Mouse (Mus musculus) embryo, embryonic 10.5 days (tissue): ENCODE measurements at regions not wholly inside any gene's neighbourhood (a gene's known extent, or its start where the extent isn't known, plus 50 kb on each side); places are given as distances from the start of the nearest gene placed in this dataset.

Source experiments
- DNase-seq: peaks from one replicate; pipeline ENCODE4 v3.0.0-alpha.2; 2015; ENCODE audit warnings: low spot score

DNA sequence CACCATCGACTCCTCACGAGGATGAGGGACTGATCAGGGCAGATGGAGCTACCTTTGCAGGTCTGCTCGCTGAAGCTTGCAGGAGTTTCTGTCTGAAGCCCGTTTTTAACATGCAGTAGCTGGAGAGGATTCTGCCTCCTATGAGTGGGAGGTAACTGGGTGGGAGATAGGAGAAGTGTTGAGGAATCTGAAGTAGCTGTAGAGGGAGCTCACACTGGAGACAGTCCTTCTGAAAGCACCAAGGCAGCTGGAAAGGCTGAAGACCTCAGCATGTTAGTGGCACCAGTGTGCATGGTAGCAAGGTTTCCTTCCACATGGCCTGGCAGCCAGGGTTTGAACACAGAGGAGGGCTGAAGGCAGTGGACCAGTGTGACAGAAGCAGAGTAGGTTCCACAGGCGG, 254.5 kb downstream of the Drd1 start:
- no peak for DNase-seq

GRCm38 (mm10) chr13:53788809-53789208, 266.7 kb downstream of the Drd1 start:
- no peak for DNase-seq

- DNase-seq, result peak; percentile 94
These were observed 272.0 kb downstream of the Drd1 start for GRCm38 (mm10) chr13:53783492-53783891.

DNA sequence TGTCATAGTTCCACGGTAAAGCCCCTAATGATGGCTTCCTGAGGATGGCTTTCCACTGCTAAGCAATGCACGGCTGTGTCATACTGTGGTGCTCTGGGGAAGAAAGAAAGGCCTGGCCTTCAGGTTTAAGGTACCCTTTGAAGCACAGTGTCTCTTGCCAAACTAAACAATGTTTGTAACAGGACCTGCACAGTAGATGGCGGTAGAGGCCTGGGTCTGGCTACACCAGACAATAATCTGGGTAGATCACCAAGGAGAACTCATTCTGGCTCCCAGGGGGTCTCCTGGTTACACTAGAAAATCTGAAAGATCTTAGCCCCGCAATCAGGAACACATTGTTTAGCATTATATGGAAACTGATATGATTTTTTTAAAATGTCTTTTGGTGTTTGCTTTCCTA, 276.4 kb downstream of the Drd1 start:
- peak; percentile 71 for DNase-seq

GRCm38 (mm10) chr13:53776421-53776820, 279.1 kb downstream of the Drd1 start:
- no peak for DNase-seq

GRCm38 (mm10) chr13:53775687-53776086, 279.8 kb downstream of the Drd1 start:
- DNase-seq, result peak; percentile 87

DNA sequence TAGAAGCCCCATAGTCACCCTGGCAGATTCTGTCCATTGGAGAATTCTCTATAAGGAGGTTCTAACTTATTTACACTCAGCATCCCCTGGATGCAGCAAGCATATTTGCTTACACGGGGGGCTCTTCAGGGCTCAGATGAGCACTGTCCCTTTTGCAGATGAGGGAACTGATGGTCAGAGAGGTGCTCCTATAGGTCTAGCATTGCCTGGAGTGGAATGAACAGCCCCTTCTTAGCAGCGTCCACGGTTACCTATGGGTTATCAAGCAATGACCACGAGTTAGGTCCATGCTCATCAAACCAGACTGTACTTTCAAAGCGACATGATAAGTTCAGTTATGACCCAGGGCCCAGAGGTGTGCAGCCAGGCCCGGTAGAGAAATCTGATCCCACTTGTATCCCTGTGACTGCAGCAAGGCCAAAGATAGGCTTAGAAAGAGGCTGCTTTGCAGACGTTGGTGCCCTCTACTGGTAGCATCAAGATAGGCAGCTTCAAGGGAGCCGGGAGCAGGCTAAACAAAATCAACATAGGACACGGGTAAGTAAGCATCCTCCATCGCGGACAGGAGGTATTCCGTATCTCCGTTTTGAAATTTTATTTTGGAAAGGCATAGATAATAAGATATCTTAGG, 290.8 kb downstream of the Drd1 start:
- peak; percentile 87 for DNase-seq

DNA sequence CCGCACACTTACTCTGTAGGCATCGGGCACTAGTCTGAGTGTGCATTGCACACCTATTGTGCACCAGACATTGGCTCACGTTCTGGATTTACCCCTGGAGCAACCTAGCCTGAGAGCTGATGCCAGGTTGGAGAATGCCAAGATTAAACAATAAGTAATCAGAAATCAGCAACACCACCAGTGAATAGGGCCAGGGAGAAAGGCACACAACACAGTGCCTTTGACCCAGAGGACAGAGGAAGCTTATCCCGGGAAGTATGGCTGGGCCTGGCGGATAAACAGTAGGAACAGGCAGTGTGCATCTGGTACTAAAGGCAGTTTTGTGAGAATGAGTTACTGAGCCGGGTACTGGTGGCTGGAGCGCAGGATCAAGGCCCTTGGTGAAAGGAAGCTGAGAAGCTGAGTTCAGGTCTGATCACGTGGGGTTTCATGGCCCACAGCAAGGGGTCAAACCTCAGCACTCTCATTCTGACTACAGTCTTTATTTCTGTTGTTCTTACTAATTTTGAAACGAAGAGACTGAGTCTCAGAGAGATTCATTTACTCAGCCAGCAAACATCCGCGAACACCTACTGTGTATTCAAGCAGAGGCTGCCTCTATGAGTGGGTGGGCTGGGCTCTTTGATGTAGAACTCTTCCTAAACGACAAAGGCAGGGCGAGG, 284.8 kb upstream of the Msx2 start:
- no peak for DNase-seq

- DNase-seq, result peak; percentile 30
These were observed 284.2 kb upstream of the Msx2 start for GRCm38 (mm10) chr13:53756970-53757530.

- DNase-seq, result peak; percentile 47
These were observed 282.3 kb upstream of the Msx2 start for GRCm38 (mm10) chr13:53755046-53755615.

DNA sequence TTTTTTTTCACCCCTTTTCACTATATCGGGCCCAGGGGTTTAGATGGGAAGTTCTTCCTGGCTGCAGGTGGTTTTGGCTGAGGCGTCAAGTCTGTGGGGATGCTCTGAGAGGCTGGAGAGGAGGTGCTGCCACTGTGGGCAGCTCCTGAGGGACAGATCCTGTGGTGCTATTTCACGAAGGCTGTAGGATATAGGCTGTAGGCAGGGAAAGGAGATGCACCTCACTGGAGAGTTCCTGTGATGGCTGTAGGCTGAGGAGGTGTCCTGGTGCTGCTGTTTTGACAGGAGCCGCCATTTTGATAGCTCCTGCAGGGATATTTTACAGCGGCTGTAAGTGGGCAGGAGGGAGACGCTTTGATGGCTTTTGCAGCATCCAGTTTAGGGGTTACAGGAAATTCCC, 280.2 kb upstream of the Msx2 start:
- DNase-seq, result no peak

- no peak for DNase-seq
These were observed 268.1 kb upstream of the Msx2 start for GRCm38 (mm10) chr13:53740981-53741380.

DNA sequence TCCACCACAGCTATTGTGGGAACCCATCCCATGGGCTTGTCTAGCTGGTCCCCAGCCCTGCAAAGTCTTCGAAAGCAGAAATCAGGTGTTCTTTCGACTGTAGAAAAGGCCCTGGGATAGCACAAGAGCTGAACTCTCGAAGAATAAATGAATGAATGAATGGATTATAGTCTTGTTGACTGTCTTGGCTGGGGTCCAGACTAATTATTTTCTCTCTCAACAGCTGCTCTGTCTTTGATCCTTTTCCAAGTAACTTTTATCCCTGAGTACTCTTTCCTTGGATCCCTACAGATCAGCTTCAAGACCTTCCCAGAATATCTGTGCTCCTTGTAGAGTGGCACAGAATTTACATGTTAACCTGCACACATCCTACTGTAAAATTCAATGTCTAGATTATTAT, 266.3 kb upstream of the Msx2 start:
- no peak for DNase-seq

- DNase-seq, result no peak
These were observed 262.1 kb upstream of the Msx2 start for GRCm38 (mm10) chr13:53734944-53735343.

GRCm38 (mm10) chr13:53730259-53730902, 257.5 kb upstream of the Msx2 start:
- DNase-seq, result peak; percentile 52

DNA sequence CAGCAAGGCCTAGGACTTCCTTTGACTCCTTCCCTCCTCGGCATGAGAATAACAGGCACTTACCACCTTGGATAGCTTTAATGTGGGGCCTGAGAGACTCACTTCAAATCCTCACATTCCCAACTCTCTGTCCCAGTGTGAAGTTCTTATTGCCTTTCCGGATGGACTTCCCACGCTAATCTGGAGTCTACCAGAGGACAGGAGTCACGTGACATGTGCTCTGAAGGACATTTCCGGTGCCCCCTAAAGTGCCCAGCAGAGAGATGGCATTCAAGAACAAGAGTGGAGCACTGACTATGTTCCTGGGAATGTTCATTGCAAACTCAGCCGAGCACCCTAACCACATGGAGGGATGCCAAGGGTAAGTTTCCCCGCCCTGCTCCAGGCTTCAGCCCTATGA, 257.0 kb upstream of the Msx2 start:
- no peak for DNase-seq

- no peak for DNase-seq
These were observed 253.2 kb upstream of the Msx2 start for GRCm38 (mm10) chr13:53726031-53726430.

- DNase-seq, result no peak
These were observed 250.0 kb upstream of the Msx2 start for GRCm38 (mm10) chr13:53722881-53723280.

DNA sequence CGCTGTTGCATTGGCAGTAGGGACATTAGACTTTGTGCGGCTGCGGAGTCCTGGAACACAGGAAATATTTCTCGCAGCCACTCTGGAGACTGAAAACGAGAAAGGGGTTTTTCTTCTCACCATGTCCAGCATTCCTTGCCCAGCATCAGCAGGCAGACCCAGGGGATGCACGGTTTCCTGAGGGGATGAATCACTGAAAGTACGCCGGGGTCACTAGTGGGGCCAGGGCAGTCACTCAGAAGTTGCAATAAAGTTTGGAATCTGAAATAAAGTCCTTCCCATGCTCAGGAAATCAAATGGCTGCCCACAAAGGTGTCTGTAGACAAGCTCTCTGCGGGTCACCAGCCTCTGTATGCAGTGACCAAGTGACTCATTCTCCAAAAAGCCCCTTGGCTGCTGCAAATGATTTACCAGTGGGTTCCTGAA, 248.2 kb upstream of the Msx2 start:
- DNase-seq, result peak; percentile 24

GRCm38 (mm10) chr13:53717582-53717981, 244.7 kb upstream of the Msx2 start:
- no peak for DNase-seq

DNA sequence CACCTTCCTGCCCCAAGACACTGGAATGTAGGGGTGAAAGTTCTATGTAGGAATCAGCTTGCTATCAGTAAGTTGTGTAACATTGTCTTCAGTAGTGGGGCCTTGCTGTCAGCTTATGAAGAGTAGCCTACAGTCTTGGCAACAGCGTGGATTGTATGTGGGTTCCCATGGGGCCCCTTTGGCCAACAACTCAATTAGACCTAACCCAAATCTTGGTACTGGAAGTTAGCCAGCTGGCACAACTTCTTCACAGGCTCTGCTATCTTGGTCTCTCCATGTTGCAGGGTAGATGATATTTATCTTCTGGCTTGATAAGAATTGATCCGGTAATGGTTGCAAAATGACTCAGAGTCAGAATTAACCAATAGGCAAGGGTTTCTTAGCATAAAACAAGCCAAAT, 244.2 kb upstream of the Msx2 start:
- DNase-seq, result no peak

DNA sequence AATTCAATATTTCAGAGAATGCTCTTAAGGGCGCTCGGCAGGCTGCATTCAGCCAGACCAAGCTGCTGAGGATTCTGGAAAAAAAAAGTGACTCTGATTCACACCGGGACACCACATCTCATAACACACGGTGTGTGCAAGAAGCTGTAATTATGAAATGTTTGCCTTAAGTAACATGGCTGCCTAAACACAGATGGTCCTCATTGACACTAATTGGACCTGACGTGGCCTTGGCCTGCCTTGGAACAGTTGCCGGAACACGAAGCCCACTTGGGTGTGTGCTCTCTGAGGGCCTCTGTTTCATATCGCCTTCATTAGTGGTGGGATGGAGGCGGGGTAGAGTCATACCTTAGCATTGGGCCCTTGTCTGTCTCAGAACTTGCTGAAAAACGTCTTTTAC, 236.2 kb upstream of the Msx2 start:
- DNase-seq, result peak; percentile 48

DNA sequence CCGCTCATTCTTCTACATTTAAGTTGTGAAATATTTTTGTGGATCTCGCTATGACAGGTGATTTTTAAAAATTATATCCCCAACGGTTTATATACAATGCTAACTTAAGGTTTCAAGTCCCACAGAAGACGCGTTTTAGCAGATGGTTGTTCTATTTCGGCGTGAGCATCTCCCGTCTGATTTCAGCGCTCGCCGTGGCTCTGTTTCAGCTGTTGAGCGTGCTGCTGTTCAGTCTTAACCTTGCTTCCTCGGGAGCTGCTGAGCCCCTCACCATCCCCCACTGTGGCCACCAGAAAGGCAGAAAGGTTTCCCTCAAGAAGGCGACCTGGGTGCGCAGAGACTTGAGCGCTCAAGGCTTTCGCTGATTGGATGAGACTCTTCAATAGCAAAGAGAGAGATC, 234.7 kb upstream of the Msx2 start:
- DNase-seq, result no peak
